Mouse (Mus musculus) bone marrow, adult 2 months (tissue): Measurements from ENCODE around the gene Pdpn. TPM values are rescaled to one million over a fixed set of nuclear protein-coding genes. Genes with fewer than 3 reads are reported as not detected.
A peak's percentile ranks its signal among the peaks of the same experiment; 100 is the strongest.

Experiments
- H3K27ac ChIP-seq: fragments of 200-500 bp; 2 replicates; pipeline ENCODE4 v1.5.1; 2012; ENCODE audit warnings: low read depth, mild to moderate bottlenecking, control low read depth, inconsistent platforms, low read length; ENCODE audit not compliant: control insufficient read depth, poor library complexity, insufficient read depth
- H3K4me1 ChIP-seq: fragments of 200-500 bp; 2 replicates; pipeline ENCODE4 v1.6.1; 2011; ENCODE audit warnings: low read length; ENCODE audit not compliant: control insufficient read depth, insufficient read depth
- H3K4me3 ChIP-seq: fragments of 200-500 bp; replicated peaks from 2 replicates; pipeline ENCODE3; 2011; ENCODE audit warnings: mild to moderate bottlenecking, low read depth, low read length, control low read depth; ENCODE audit not compliant: control insufficient read depth
- CTCF ChIP-seq: fragments of 200-500 bp; IDR thresholded peaks from 2 replicates; pipeline ENCODE4 v1.5.1; 2011; ENCODE audit warnings: low read length, control low read depth; ENCODE audit not compliant: control insufficient read depth, insufficient read depth
- POLR2A ChIP-seq: fragments of 200-500 bp; IDR thresholded peaks from 2 replicates; pipeline ENCODE4 v1.6.1; 2011; ENCODE audit warnings: low read depth, mild to moderate bottlenecking, control low read depth, low read length, borderline replicate concordance; ENCODE audit not compliant: control insufficient read depth
- WGBS: fragments of 180-500 bp; shearing (Covaris S2); methylation state at CpG from one replicate; pipeline ENCODE4 v1.1.7; 2018; 5-methylcytosine and 5-hydroxymethylcytosine counted together
- polyA plus RNA-seq: library from polyadenylated mRNA; stranded (reverse); fragments of >200 nt; gene quantifications from 2 replicates; pipeline ENCODE4 v1.2.4, GENCODE M21; 2011; ENCODE audit warnings: low replicate concordance; ENCODE audit not compliant: missing spikeins, insufficient read depth, insufficient read length

Pdpn gene
- polyA plus RNA-seq, 1 experiment, result 14.1 TPM

- H3K27ac ChIP-seq, result peak overlapping the region; percentile 87
- H3K4me3 ChIP-seq, result no peak overlapping the region
- H3K4me1 ChIP-seq, result no peaks in the 10 kb centered on the region; the same call in 1 of the 2 replicates
- TF ChIP-seq POLR2A, result no peak
- TF ChIP-seq CTCF, result no peak
- 33% methylated on average over 3 of the region's 3 CpGs for WGBS
These were observed 28.5 kb downstream of the Pdpn start for GRCm38 (mm10) chr4:143270903-143271302.

DNA sequence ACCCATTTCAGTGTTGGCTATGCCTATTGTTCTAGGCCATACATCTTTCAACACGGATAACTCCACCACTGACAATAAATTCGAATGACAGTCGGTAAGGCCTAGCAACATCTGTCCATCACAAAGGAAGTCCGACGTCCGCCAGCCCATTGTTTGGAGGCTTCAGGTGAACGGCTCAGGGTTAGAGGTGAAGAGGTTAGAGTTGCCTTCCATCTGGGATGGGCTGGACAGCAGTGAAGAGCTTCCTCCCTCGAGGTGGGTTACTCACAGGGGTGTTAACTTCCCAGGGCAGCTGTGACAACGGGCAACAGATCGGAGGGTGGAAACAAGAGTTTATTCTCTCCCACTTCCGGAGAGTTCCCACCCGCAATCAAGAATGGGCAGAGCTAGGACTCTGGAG, 36.7 kb downstream of the Pdpn start:
- TF ChIP-seq POLR2A (no peak), CTCF (no peak)

GRCm38 (mm10) chr4:143259718-143260349, 39.5 kb downstream of the Pdpn start:
- Histone ChIP-seq H3K27ac (no peak overlapping the region), H3K4me3 (no peak overlapping the region), H3K4me1 (no peaks in the 10 kb centered on the region; the same call in 1 of the 2 replicates)
- TF ChIP-seq CTCF, result no peak
- TF ChIP-seq POLR2A, result no peak
- 47% methylated on average over 8 of the region's 8 CpGs for WGBS

More for the DNA sequence above, 36.7 kb downstream of the Pdpn start:
- 79% methylated on average over 12 of the region's 12 CpGs for WGBS
- Histone ChIP-seq H3K4me3 (no peak overlapping the region), H3K27ac (no peak overlapping the region), H3K4me1 (no peaks in the 10 kb centered on the region; the same call in 1 of the 2 replicates)

DNA sequence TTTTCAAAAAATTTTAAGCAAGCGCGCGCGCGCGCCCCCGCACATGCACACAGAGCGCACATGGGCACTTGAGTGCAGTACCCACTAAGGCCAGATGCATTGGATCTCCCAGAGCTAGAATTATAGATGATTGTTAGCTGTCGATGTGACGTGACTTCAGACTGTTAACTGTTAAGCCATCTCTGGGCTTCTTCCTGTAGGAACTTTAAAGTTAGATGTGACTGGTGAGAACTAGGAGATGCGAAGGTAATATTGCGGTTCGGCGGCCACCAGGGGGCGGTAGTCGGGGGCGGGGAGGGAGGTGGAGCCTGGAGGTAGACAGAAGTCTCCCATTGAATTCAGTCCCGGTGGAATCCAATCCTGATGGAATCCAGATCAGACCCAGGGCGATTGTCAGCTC, 40.8 kb downstream of the Pdpn start:
- Histone ChIP-seq H3K4me3 (peak overlapping the region; percentile 31), H3K4me1 (no peaks in the 10 kb centered on the region; the same call in 1 of the 2 replicates), H3K27ac (no peak overlapping the region)
- 30% methylated on average over 19 of the region's 19 CpGs for WGBS
- TF ChIP-seq POLR2A (no peak), CTCF (peak; percentile 48; the same call in 1 of the 2 replicates)

DNA sequence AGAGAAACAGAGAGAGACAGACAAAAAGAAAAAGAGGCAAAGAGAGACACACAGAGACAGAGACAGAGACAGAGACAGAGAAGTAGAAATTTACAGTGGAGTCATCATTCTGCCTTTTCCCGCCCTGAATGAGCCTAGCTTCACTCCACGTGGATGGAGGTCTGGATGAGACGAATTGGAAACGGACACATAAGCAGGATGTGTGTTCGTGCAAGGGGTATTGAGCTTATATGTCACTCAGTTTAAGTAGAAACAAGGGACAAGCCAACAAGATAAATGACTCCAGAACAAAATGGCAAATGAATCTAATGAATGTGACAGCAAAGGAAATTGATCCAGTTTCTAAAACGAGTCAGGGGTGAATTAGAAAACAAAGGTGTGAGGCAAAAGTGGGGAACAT, 41.4 kb downstream of the Pdpn start:
- Histone ChIP-seq H3K27ac (no peak overlapping the region), H3K4me1 (no peaks in the 10 kb centered on the region; the same call in 1 of the 2 replicates), H3K4me3 (no peak overlapping the region)
- TF ChIP-seq POLR2A (no peak), CTCF (no peak)
- 41% methylated on average over 6 of the region's 6 CpGs for WGBS

GRCm38 (mm10) chr4:143255541-143255940, 43.8 kb downstream of the Pdpn start:
- TF ChIP-seq CTCF (no peak), POLR2A (no peak)
- no peak overlapping the region for H3K4me3 ChIP-seq
- no peaks in the 10 kb centered on the region; the same call in 1 of the 2 replicates for H3K4me1 ChIP-seq
- 84% methylated on average over 8 of the region's 8 CpGs for WGBS
- H3K27ac ChIP-seq, result no peak overlapping the region

DNA sequence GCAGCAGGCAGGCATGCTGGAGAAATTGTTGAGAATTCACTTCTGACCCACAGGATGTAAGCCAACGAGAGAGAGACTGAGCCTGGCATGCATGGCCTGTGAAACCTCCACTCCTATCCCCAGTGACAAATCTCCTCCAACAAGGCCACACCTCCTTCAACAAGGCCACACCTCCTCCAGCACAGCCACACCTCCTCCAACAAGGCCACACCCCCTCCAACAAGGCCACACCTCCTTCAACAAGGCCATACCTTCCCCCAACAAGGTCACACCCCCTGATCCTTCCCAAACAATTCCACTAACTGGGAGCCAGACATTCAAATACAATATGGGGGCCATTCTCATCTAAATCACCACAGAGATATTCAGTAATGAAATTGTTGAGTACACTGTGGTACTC, 46.0 kb downstream of the Pdpn start:
- Histone ChIP-seq H3K4me1 (no peaks in the 10 kb centered on the region), H3K27ac (no peak overlapping the region), H3K4me3 (no peak overlapping the region)
- 67% methylated on average over 1 of the region's 1 CpGs for WGBS
- TF ChIP-seq POLR2A, result no peak
- no peak for TF ChIP-seq CTCF

GRCm38 (mm10) chr4:143248050-143248449, 51.3 kb downstream of the Pdpn start:
- 71% methylated on average over 5 of the region's 5 CpGs for WGBS
- H3K27ac ChIP-seq, result no peak overlapping the region
- no peak overlapping the region for H3K4me3 ChIP-seq
- H3K4me1 ChIP-seq, result no peaks in the 10 kb centered on the region
- TF ChIP-seq CTCF (peak; percentile 68), POLR2A (no peak)

GRCm38 (mm10) chr4:143241294-143241693, 58.1 kb downstream of the Pdpn start:
- H3K27ac ChIP-seq, result no peak overlapping the region
- H3K4me1 ChIP-seq, result peaks cover 2% of the 10 kb centered on the region; the same call in 1 of the 2 replicates
- TF ChIP-seq POLR2A, result no peak
- no peak for TF ChIP-seq CTCF
- 67% methylated on average over 9 of the region's 9 CpGs for whole genome bisulfite sequencing
- H3K4me3 ChIP-seq, result no peak overlapping the region
